Mouse (Mus musculus) E14TG2a.4 (cell line): ENCODE data around the gene Arhgef11.

Source experiments
- H3K27me3 ChIP-seq: 2 replicates; pipeline ENCODE4 v1.6.1; 2014; ENCODE audit warnings: low read length, control low read depth; ENCODE audit not compliant: insufficient read depth
- H3K36me3 ChIP-seq: 2 replicates; pipeline ENCODE4 v1.6.1; 2014; ENCODE audit warnings: low read length, control low read depth; ENCODE audit not compliant: insufficient read depth
- H3K4me1 ChIP-seq: replicated peaks from 2 replicates; pipeline ENCODE4 v1.6.1; 2014; ENCODE audit warnings: low read depth, low read length, control low read depth
- H3K4me3 ChIP-seq: replicated peaks from 2 replicates; pipeline ENCODE4 v1.5.1; 2014; ENCODE audit warnings: mild to moderate bottlenecking, low read length
- H3K9me3 ChIP-seq: 2 replicates; pipeline ENCODE4 v1.6.1; 2014; ENCODE audit warnings: low read length, control low read depth
- CTCF ChIP-seq: conservative IDR thresholded peaks from 2 replicates; pipeline ENCODE4 v1.5.1; 2014; ENCODE audit warnings: low read length
- NANOG ChIP-seq: IDR thresholded peaks from 2 replicates; pipeline ENCODE4 v1.6.1; 2014; ENCODE audit warnings: borderline replicate concordance, low read length, mixed read lengths
- POU5F1 ChIP-seq: IDR thresholded peaks from 2 replicates; pipeline ENCODE4 v1.6.1; 2014; ENCODE audit warnings: low read length, borderline replicate concordance

Arhgef11 gene

DNA sequence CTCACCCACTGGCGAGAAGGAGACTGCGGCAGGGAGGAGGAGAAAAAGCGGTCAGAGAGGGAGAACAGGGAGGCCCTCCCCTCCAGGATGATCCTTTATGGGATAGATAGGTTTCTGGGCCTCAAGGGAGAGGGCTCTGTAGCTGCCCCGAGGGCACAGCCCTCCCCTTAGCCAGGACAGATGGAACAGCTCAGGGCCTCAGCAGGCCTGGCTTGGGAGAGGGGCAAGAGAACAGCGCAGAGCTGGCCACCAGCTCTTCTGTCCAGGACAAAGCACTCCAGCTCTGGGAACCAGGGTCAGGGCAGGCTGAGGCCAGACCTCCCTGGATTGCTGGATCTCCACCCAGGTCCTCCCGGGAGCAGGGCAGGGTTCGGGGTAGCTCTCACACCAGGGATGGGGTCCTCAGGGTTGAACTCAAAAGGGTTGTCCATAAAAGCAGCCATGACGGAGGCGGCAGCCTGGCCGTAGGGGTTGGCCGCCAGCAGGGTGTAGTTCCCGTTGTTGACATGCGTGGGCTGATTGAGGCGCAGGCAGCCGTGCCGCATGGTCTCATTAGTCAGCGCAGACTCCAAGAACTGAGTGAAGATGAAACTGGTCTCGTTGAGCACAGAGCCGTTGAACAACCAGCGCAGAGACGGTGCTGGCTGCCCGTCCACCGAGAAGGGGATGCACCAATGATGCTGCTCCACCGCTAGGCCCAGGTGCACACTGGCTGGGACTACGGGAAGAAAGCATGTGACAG, 166.1 kb downstream of the Arhgef11 start:
- no peaks in the 10 kb centered on the region for H3K36me3 ChIP-seq
- no peak for TF ChIP-seq NANOG
- TF ChIP-seq POU5F1, result no peak
- no peak for TF ChIP-seq CTCF
- H3K9me3 ChIP-seq, result no peaks in the 10 kb centered on the region
- H3K4me3 ChIP-seq, result peak overlapping the region; percentile 54
- peaks cover 16% of the 10 kb centered on the region for H3K4me1 ChIP-seq
- H3K27me3 ChIP-seq, result peaks cover 91% of the 10 kb centered on the region

- Histone ChIP-seq H3K9me3 (no peaks in the 10 kb centered on the region), H3K27me3 (peaks cover 92% of the 10 kb centered on the region), H3K4me1 (peaks cover 21% of the 10 kb centered on the region), H3K4me3 (no peak overlapping the region), H3K36me3 (no peaks in the 10 kb centered on the region)
- no peak for TF ChIP-seq POU5F1
- no peak for TF ChIP-seq CTCF
- TF ChIP-seq NANOG, result no peak
Observed at GRCm38 (mm10) chr3:87785156-87785555, 167.8 kb downstream of the Arhgef11 start.

GRCm38 (mm10) chr3:87785626-87786214, 168.4 kb downstream of the Arhgef11 start:
- no peak overlapping the region for H3K4me3 ChIP-seq
- peaks cover 21% of the 10 kb centered on the region for H3K4me1 ChIP-seq
- peaks cover 92% of the 10 kb centered on the region for H3K27me3 ChIP-seq
- H3K36me3 ChIP-seq, result no peaks in the 10 kb centered on the region
- no peaks in the 10 kb centered on the region for H3K9me3 ChIP-seq
- TF ChIP-seq CTCF (no peak), POU5F1 (no peak), NANOG (no peak)
